Mouse (Mus musculus): ENCODE measurements at regions not wholly inside any gene's neighbourhood (a gene's known extent, or its start where the extent isn't known, plus 50 kb on each side); places are given as distances from the start of the nearest gene placed in this dataset.

- Histone ChIP-seq H3K4me1 (ENCODE audit: control insufficient read depth in 1 of 2, insufficient read depth in 2 of 2) (peaks cover 11 to 33% of the 10 kb centered on the region in 2 experiments), H3K9ac (ENCODE audit: insufficient read depth, low read depth) (no peak overlapping the region), H3K9me3 (replicated peaks; ENCODE audit: low read length) (no peaks in the 10 kb centered on the region), H3K36me3 (replicated peaks in 1 of 2; ENCODE audit: control insufficient read depth in 1 of 2, insufficient read depth in 1 of 2, low read length in 1 of 2) (no peaks in the 10 kb centered on the region), H3K4me2 (ENCODE audit: insufficient read depth, low read depth, poor library complexity, severe bottlenecking) (no peak overlapping the region), H3K27ac (ENCODE audit: insufficient read depth, low read depth) (no peak overlapping the region), H3K4me3 (replicated peaks in 1 of 3; ENCODE audit: low read depth in 2 of 3, low read length in 2 of 3, poor library complexity in 1 of 3) (no peak overlapping the region), H3K27me3 (replicated peaks) (no peaks in the 10 kb centered on the region), H3K79me2 (replicated peaks; ENCODE audit: control insufficient read depth, extremely low read depth, insufficient read depth, poor library complexity, severe bottlenecking) (no peaks in the 10 kb centered on the region)
- dilution Hi-C loops (cut with MboI; ENCODE audit: extremely low pct_ligation_motif_present, extremely low pct_unique_long_range_greater_than_20kb, low sequenced_read_pairs), result no loop called here
- DNase-seq (ENCODE audit: extremely low read depth), result no peak
- TF ChIP-seq RCOR1 (conservative IDR thresholded peaks at IDR 0.05; ENCODE audit: low read depth, low read length), result no peak
- TF ChIP-seq GABPA (IDR thresholded peaks at IDR 0.05; ENCODE audit: insufficient replicate concordance, low read depth, low read length), result no peak
- TF ChIP-seq KAT2A (IDR thresholded peaks at IDR 0.05; ENCODE audit: insufficient replicate concordance, low read length), result no peak
- in situ Hi-C loops (cut with MboI; ENCODE audit: low pct_ligation_motif_present, low pct_unique_long_range_greater_than_20kb, low sequenced_read_pairs), result no loop called here
These were observed 188.1 kb downstream of the Pfkfb3 start for GRCm38 (mm10) chr2:11365815-11366214.

GRCm38 (mm10) chr2:11365371-11365770 lies 188.5 kb downstream of the Pfkfb3 start:
- Histone ChIP-seq H3K9ac (ENCODE audit: insufficient read depth, low read depth) (no peak overlapping the region), H3K4me2 (ENCODE audit: insufficient read depth, low read depth, poor library complexity, severe bottlenecking) (no peak overlapping the region), H3K27ac (ENCODE audit: insufficient read depth, low read depth) (no peak overlapping the region), H3K4me1 (ENCODE audit: control insufficient read depth in 1 of 2, insufficient read depth in 2 of 2) (peaks cover 14 to 37% of the 10 kb centered on the region in 2 experiments), H3K36me3 (replicated peaks in 1 of 2; ENCODE audit: control insufficient read depth in 1 of 2, insufficient read depth in 1 of 2, low read length in 1 of 2) (no peaks in the 10 kb centered on the region), H3K79me2 (replicated peaks; ENCODE audit: control insufficient read depth, extremely low read depth, insufficient read depth, poor library complexity, severe bottlenecking) (no peaks in the 10 kb centered on the region), H3K9me3 (replicated peaks; ENCODE audit: low read length) (no peaks in the 10 kb centered on the region), H3K27me3 (replicated peaks) (no peaks in the 10 kb centered on the region), H3K4me3 (replicated peaks in 1 of 3; ENCODE audit: low read depth in 2 of 3, low read length in 2 of 3, poor library complexity in 1 of 3) (no peak overlapping the region)
- TF ChIP-seq USF1 (IDR thresholded peaks at IDR 0.05; ENCODE audit: low read depth, low read length) (no peak), ZMIZ1 (IDR thresholded peaks at IDR 0.05; ENCODE audit: low read depth, low read length) (no peak), CHD1 (IDR thresholded peaks at IDR 0.05; ENCODE audit: low read depth, low read length) (no peak), ZKSCAN1 (IDR thresholded peaks at IDR 0.05; ENCODE audit: borderline replicate concordance, low read depth, low read length) (no peak), UBTF (IDR thresholded peaks at IDR 0.05; ENCODE audit: low read depth, low read length) (no peak), RCOR1 (conservative IDR thresholded peaks at IDR 0.05; ENCODE audit: low read depth, low read length) (no peak), RAD21 (IDR thresholded peaks at IDR 0.05; ENCODE audit: low read depth, low read length) (no peak), EP300 (IDR thresholded peaks at IDR 0.05; ENCODE audit: low read length) (no peak), MAX (IDR thresholded peaks at IDR 0.05; ENCODE audit: low read length) (no peak), MAZ (IDR thresholded peaks at IDR 0.05; ENCODE audit: low read depth, low read length) (no peak), POLR2AphosphoS2 (IDR thresholded peaks at IDR 0.05; ENCODE audit: low read depth, low read length) (no peak), KAT2A (IDR thresholded peaks at IDR 0.05; ENCODE audit: insufficient replicate concordance, low read length) (no peak), NELFE (IDR thresholded peaks at IDR 0.05; ENCODE audit: low read depth, low read length) (no peak), E2F4 (IDR thresholded peaks at IDR 0.05; ENCODE audit: insufficient replicate concordance, low read depth, low read length) (no peak), CHD2 (IDR thresholded peaks at IDR 0.05; ENCODE audit: low read length) (no peak), MXI1 (IDR thresholded peaks at IDR 0.05; ENCODE audit: low read depth, low read length) (no peak), MEF2A (IDR thresholded peaks at IDR 0.05; ENCODE audit: borderline replicate concordance, low read depth, low read length) (no peak), MYC (IDR thresholded peaks at IDR 0.05; ENCODE audit: low read depth, low read length) (no peak)
- no peak for DNase-seq (ENCODE audit: extremely low read depth)
- in situ Hi-C loops (cut with MboI; ENCODE audit: low pct_ligation_motif_present, low pct_unique_long_range_greater_than_20kb, low sequenced_read_pairs) (no loop called here), dilution Hi-C loops (cut with MboI; ENCODE audit: extremely low pct_ligation_motif_present, extremely low pct_unique_long_range_greater_than_20kb, low sequenced_read_pairs) (no loop called here)

Data from CH12.LX (cell line).